In genomic region chr11:118975427-118975826, GRCm38 (mm10) we compare ENCODE assay signal across 9 mouse cellular contexts. TPM values are rescaled to one million over a fixed set of nuclear protein-coding genes. Genes with fewer than 3 reads are reported as not detected.
A peak's percentile ranks its signal among the peaks of the same experiment; 100 is the strongest.
DNase-seq lines count a peak whose midpoint lies in the region; ATAC-seq lines count a peak whose summit lies in the region.
"Had no signal": no experiment of that assay in that cellular context is flagged by ENCODE, and none has a peak within 500 bp of the region (broad histone marks: within the 10 kb centered on the region; RNA-seq: fewer than 3 reads in every experiment).

No protein-coding gene starts in this region.

- ATAC-seq in forebrain, embryonic 14.5 days: peak; percentile 54
- ATAC-seq in hindbrain, embryonic 13.5 days (ENCODE audit: low FRiP score): no peak
- ATAC-seq in inflammation-experienced regulatory T-cells, adult 6 months: no peak

- H3K9me3 ChIP-seq in forebrain, embryonic 14.5 days (replicated peaks; ENCODE audit: control insufficient read depth, low read length): no peaks in the 10 kb centered on the region
- H3K9me3 ChIP-seq in hindbrain, embryonic 13.5 days: no peaks in the 10 kb centered on the region

- H3K36me3 ChIP-seq in forebrain, embryonic 14.5 days (ENCODE audit: control insufficient read depth, insufficient read depth, low read length): no peaks in the 10 kb centered on the region
- H3K36me3 ChIP-seq in hindbrain, embryonic 13.5 days: no peaks in the 10 kb centered on the region

- H3K27ac ChIP-seq in forebrain, embryonic 14.5 days (ENCODE audit: low read depth, low read length): no peak overlapping the region
- no peak overlapping the region for H3K27ac ChIP-seq in hindbrain, embryonic 13.5 days
- H3K27ac ChIP-seq: macrophage had no signal

- DNase-seq in MEL-GATA-1-ER (ENCODE audit: extremely low read depth, low read depth): peak; percentile 33
- peak; percentile 46 for DNase-seq in c-Kit-positive CD71-positive TER-119-negative erythroid progenitor cells, embryonic 14.5 days (ENCODE audit: low read depth)
- DNase-seq in forebrain, embryonic 14.5 days (ENCODE audit: low spot score): peak; percentile 92
- peak; percentile 68 to 72 for DNase-seq in layer of hippocampus, postnatal 36 days
- peak; percentile 26 for DNase-seq in lung, postnatal 25 days (ENCODE audit: low spot score)
- DNase-seq in right cerebral cortex, adult 18-20 months: peak; percentile 69

- no peaks in the 10 kb centered on the region for H3K27me3 ChIP-seq in forebrain, embryonic 14.5 days (replicated peaks; ENCODE audit: control insufficient read depth, insufficient read depth, low read length)
- 0 out of 2 replicates have a peak, but pooled peaks cover 11% of the 10 kb centered on the region for H3K27me3 ChIP-seq in hindbrain, embryonic 13.5 days

- WGBS in forebrain, embryonic 14.5 days: 2% methylated on average over 10 of the region's 10 CpGs
- 2% methylated on average over 10 of the region's 10 CpGs for WGBS in hindbrain, embryonic 13.5 days

- peak overlapping the region; percentile 35 for H3K4me2 ChIP-seq in forebrain, embryonic 14.5 days (ENCODE audit: low read length)
- H3K4me2 ChIP-seq in hindbrain, embryonic 13.5 days: peak overlapping the region; percentile 42; the same call in 1 of the 2 replicates

- no peak overlapping the region for H3K9ac ChIP-seq in forebrain, embryonic 14.5 days (ENCODE audit: low read length)
- peak overlapping the region; percentile 44; the same call in 1 of the 2 replicates for H3K9ac ChIP-seq in hindbrain, embryonic 13.5 days

- no peak overlapping the region for H3K4me3 ChIP-seq in forebrain, embryonic 14.5 days (ENCODE audit: low read depth, low read length)
- H3K4me3 ChIP-seq in hindbrain, embryonic 13.5 days: 0 out of 2 replicates have a peak overlapping the region, but pooled peaks have one; percentile 5

- peaks cover 20% of the 10 kb centered on the region for H3K4me1 ChIP-seq in forebrain, embryonic 14.5 days (ENCODE audit: control insufficient read depth, insufficient read depth, low read length)
- peaks cover 30% of the 10 kb centered on the region for H3K4me1 ChIP-seq in hindbrain, embryonic 13.5 days (replicated peaks)

RNA-seq across cellular contexts. Expression of gene Enpp7, which starts 12.6 kb away (rescaled TPM):
- polyA plus RNA-seq in forebrain, embryonic 14.5 days (2014; fragmentation: Nextera tagmentation; extraction: Ambion mirVana): not detected in 2 replicates
- polyA plus RNA-seq in hindbrain, embryonic 13.5 days (2015; fragmentation: Nextera tagmentation; extraction: Ambion mirVana): not detected in 2 replicates
- total RNA-seq in layer of hippocampus, postnatal 36 days (2021): not detected
- not detected for polyA plus RNA-seq in inflammation-experienced regulatory T-cells, adult 6 months (2017; shearing (Covaris generic))
- polyA plus RNA-seq: macrophage had no signal

RNA-seq across cellular contexts. Expression of gene Cbx2, which starts 47.3 kb away (rescaled TPM):
- 19.2 and 22.1 TPM in 2 replicates for polyA plus RNA-seq in forebrain, embryonic 14.5 days (2014; fragmentation: Nextera tagmentation; extraction: Ambion mirVana)
- 20.3 and 24.2 TPM in 2 replicates for polyA plus RNA-seq in hindbrain, embryonic 13.5 days (2015; fragmentation: Nextera tagmentation; extraction: Ambion mirVana)
- 1 to 10 TPM; 4.0 to 4.4 TPM for total RNA-seq in layer of hippocampus, postnatal 36 days (2021)
- 1 to 10 TPM in 2 of 3 experiments, under 1 TPM in 1; 0.83 to 1.6 (median 1.0) TPM for polyA plus RNA-seq in inflammation-experienced regulatory T-cells, adult 6 months (2017; shearing (Covaris generic))

Comparison
In these comparisons a context has a peak if more than half of its experiments do, and no peak if none do; other contexts are left out.
1. DNase-seq: peak in every context shown above with its lines; median percentile 92 in forebrain, embryonic 14.5 days; 70 in layer of hippocampus, postnatal 36 days; 69 in right cerebral cortex, adult 18-20 months; 46 in c-Kit-positive CD71-positive TER-119-negative erythroid progenitor cells, embryonic 14.5 days; 33 in MEL-GATA-1-ER; 26 in lung, postnatal 25 days.